Mouse (Mus musculus): ENCODE measurements around the gene Ptpn3.

The Ptpn3 gene

DNA sequence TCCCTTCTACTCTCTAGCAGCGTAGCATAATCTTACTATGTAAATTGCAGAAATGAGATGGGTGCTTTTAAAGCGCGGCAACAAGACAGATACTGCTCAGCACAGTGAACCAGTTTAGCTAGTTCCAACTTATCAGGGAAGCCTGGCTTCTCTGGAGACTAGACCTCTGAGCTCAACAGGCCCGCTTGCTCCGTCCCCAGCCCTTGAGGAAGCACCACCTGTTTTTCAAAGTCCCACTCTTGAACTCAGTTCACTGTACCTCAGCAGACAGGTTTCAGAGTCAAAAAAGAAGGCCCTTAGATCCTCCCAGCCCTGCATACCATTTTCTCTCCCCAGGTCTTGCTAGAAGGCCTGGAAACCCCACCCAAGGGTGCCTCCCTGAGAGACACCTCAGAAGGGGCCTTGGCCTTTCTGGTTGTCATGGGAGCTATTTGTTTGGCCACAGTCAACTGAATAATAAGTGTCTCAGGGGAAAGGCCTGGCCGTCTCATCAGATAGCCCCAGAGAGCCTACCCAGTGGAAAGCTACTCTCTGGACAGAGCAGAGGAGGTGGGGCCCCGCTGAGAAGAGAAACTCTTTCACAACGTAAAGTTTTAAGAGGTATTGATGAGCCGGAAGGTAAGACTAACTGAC is 136.9 kb downstream of the Ptpn3 start:
- Histone ChIP-seq H3K36me3 (ENCODE audit: insufficient read depth, low read length) (no peaks in the 10 kb centered on the region), H3K4me3 (replicated peaks; ENCODE audit: low read length) (no peak overlapping the region), H3K4me1 (replicated peaks; ENCODE audit: low read depth, low read length) (peaks cover 44% of the 10 kb centered on the region), H3K9me3 (ENCODE audit: low read length) (no peaks in the 10 kb centered on the region), H3K27me3 (ENCODE audit: insufficient read depth, low read length) (peaks cover 13% of the 10 kb centered on the region)
- TF ChIP-seq CTCF (conservative IDR thresholded peaks at IDR 0.05; ENCODE audit: low read length), result no peak
- no peak for TF ChIP-seq NANOG (IDR thresholded peaks at IDR 0.05; ENCODE audit: borderline replicate concordance, low read length)
- TF ChIP-seq POU5F1 (IDR thresholded peaks at IDR 0.05; ENCODE audit: borderline replicate concordance, low read length), result no peak

GRCm38 (mm10) chr4:57162789-57163722 is 138.6 kb downstream of the Ptpn3 start:
- peaks cover 44% of the 10 kb centered on the region for H3K4me1 ChIP-seq (replicated peaks; ENCODE audit: low read depth, low read length)
- H3K9me3 ChIP-seq (ENCODE audit: low read length), result no peaks in the 10 kb centered on the region
- peaks cover 13% of the 10 kb centered on the region for H3K27me3 ChIP-seq (ENCODE audit: insufficient read depth, low read length)
- H3K36me3 ChIP-seq (ENCODE audit: insufficient read depth, low read length), result no peaks in the 10 kb centered on the region
- TF ChIP-seq NANOG (IDR thresholded peaks at IDR 0.05; ENCODE audit: borderline replicate concordance, low read length) (peak; percentile 92), POU5F1 (IDR thresholded peaks at IDR 0.05; ENCODE audit: borderline replicate concordance, low read length) (peak; percentile 79), CTCF (conservative IDR thresholded peaks at IDR 0.05; ENCODE audit: low read length) (no peak)
- no peak overlapping the region; the same call in 1 of the 2 replicates for H3K4me3 ChIP-seq (replicated peaks; ENCODE audit: low read length)

- no peak for TF ChIP-seq CTCF (conservative IDR thresholded peaks at IDR 0.05; ENCODE audit: low read length)
- TF ChIP-seq POU5F1 (IDR thresholded peaks at IDR 0.05; ENCODE audit: borderline replicate concordance, low read length), result no peak
- TF ChIP-seq NANOG (IDR thresholded peaks at IDR 0.05; ENCODE audit: borderline replicate concordance, low read length), result no peak
- H3K27me3 ChIP-seq (ENCODE audit: insufficient read depth, low read length), result peaks cover 21% of the 10 kb centered on the region
- peaks cover 35% of the 10 kb centered on the region for H3K4me1 ChIP-seq (replicated peaks; ENCODE audit: low read depth, low read length)
- no peaks in the 10 kb centered on the region for H3K36me3 ChIP-seq (ENCODE audit: insufficient read depth, low read length)
- no peaks in the 10 kb centered on the region for H3K9me3 ChIP-seq (ENCODE audit: low read length)
- no peak overlapping the region for H3K4me3 ChIP-seq (replicated peaks; ENCODE audit: low read length)
Measured at GRCm38 (mm10) chr4:57160571-57160970, 141.1 kb downstream of the Ptpn3 start.

- H3K9me3 ChIP-seq (ENCODE audit: low read length), result no peaks in the 10 kb centered on the region
- peaks cover 36% of the 10 kb centered on the region for H3K27me3 ChIP-seq (ENCODE audit: insufficient read depth, low read length)
- no peak for TF ChIP-seq NANOG (IDR thresholded peaks at IDR 0.05; ENCODE audit: borderline replicate concordance, low read length)
- no peak for TF ChIP-seq POU5F1 (IDR thresholded peaks at IDR 0.05; ENCODE audit: borderline replicate concordance, low read length)
- no peak for TF ChIP-seq CTCF (conservative IDR thresholded peaks at IDR 0.05; ENCODE audit: low read length)
- H3K4me3 ChIP-seq (replicated peaks; ENCODE audit: low read length), result no peak overlapping the region
- H3K36me3 ChIP-seq (ENCODE audit: insufficient read depth, low read length), result no peaks in the 10 kb centered on the region
- H3K4me1 ChIP-seq (replicated peaks; ENCODE audit: low read depth, low read length), result peaks cover 21% of the 10 kb centered on the region
Measured at GRCm38 (mm10) chr4:57156549-57157169, 145.0 kb downstream of the Ptpn3 start.

- peaks cover 21% of the 10 kb centered on the region for H3K4me1 ChIP-seq (replicated peaks; ENCODE audit: low read depth, low read length)
- peaks cover 36% of the 10 kb centered on the region for H3K27me3 ChIP-seq (ENCODE audit: insufficient read depth, low read length)
- no peaks in the 10 kb centered on the region for H3K9me3 ChIP-seq (ENCODE audit: low read length)
- no peaks in the 10 kb centered on the region for H3K36me3 ChIP-seq (ENCODE audit: insufficient read depth, low read length)
- no peak for TF ChIP-seq CTCF (conservative IDR thresholded peaks at IDR 0.05; ENCODE audit: low read length)
- TF ChIP-seq POU5F1 (IDR thresholded peaks at IDR 0.05; ENCODE audit: borderline replicate concordance, low read length), result no peak
- TF ChIP-seq NANOG (IDR thresholded peaks at IDR 0.05; ENCODE audit: borderline replicate concordance, low read length), result no peak
- H3K4me3 ChIP-seq (replicated peaks; ENCODE audit: low read length), result peak overlapping the region; percentile 61
Measured at GRCm38 (mm10) chr4:57153838-57154237, 147.8 kb downstream of the Ptpn3 start.

DNA sequence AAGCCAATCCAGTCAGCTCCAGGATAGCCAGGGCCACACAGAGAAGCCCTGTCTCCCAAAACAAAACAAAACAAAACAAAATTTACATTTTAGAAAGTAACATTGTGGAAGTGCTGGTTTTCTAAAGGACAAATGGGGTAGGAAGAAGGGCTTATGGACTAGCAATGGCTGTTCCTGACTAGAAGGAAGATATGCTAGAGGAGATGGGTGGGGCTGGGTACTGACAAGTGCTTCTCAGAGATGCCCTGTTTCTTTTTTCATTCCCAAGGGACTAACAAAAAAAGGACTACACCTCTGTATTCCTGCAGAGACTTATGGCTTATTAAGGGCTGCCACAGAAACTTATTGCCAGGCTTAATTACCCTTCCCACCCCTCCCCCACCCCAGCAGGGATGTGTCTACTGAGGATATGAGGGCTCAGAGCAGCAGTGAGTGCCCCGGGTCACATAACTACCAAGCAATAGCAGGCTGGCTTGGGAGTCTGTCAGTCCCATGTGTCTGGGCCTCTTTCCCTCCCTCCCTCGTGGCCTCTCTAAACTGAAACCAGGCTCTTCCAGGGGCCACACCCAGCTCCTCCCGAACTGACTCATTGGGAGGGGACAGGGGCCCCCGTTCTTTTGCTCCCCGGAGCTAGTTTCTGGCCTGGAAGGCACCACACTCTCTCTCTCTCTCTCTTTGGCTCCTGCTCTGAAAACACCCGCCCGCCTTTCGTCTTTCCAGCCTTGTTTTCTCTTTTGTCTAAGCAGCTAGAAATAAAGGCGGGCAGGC is 148.4 kb downstream of the Ptpn3 start:
- H3K27me3 ChIP-seq (ENCODE audit: insufficient read depth, low read length), result peaks cover 36% of the 10 kb centered on the region
- H3K9me3 ChIP-seq (ENCODE audit: low read length), result no peaks in the 10 kb centered on the region
- peaks cover 21% of the 10 kb centered on the region for H3K4me1 ChIP-seq (replicated peaks; ENCODE audit: low read depth, low read length)
- peak overlapping the region; percentile 61 for H3K4me3 ChIP-seq (replicated peaks; ENCODE audit: low read length)
- no peaks in the 10 kb centered on the region for H3K36me3 ChIP-seq (ENCODE audit: insufficient read depth, low read length)
- TF ChIP-seq POU5F1 (IDR thresholded peaks at IDR 0.05; ENCODE audit: borderline replicate concordance, low read length) (no peak), NANOG (IDR thresholded peaks at IDR 0.05; ENCODE audit: borderline replicate concordance, low read length) (no peak), CTCF (conservative IDR thresholded peaks at IDR 0.05; ENCODE audit: low read length) (no peak)

GRCm38 (mm10) chr4:57148182-57148581 is 153.5 kb downstream of the Ptpn3 start:
- peaks cover 41% of the 10 kb centered on the region for H3K27me3 ChIP-seq (ENCODE audit: insufficient read depth, low read length)
- H3K9me3 ChIP-seq (ENCODE audit: low read length), result no peaks in the 10 kb centered on the region
- H3K4me1 ChIP-seq (replicated peaks; ENCODE audit: low read depth, low read length), result peaks cover 12% of the 10 kb centered on the region
- no peaks in the 10 kb centered on the region for H3K36me3 ChIP-seq (ENCODE audit: insufficient read depth, low read length)
- TF ChIP-seq NANOG (IDR thresholded peaks at IDR 0.05; ENCODE audit: borderline replicate concordance, low read length), result no peak
- no peak for TF ChIP-seq CTCF (conservative IDR thresholded peaks at IDR 0.05; ENCODE audit: low read length)
- TF ChIP-seq POU5F1 (IDR thresholded peaks at IDR 0.05; ENCODE audit: borderline replicate concordance, low read length), result no peak
- H3K4me3 ChIP-seq (replicated peaks; ENCODE audit: low read length), result no peak overlapping the region

Measured in E14TG2a.4 (cell line).